Mouse (Mus musculus): ENCODE measurements around the gene Epb41l2.

- TF ChIP-seq CTCF (IDR thresholded peaks at IDR 0.05; ENCODE audit: insufficient read depth, low read depth, low read length) = no peak
- no peak for TF ChIP-seq POLR2A (IDR thresholded peaks at IDR 0.05; ENCODE audit: insufficient read depth, low read depth, low read length)
Observed at GRCm38 (mm10) chr10:25488456-25488855, 128.9 kb downstream of the Epb41l2 start.

All from olfactory bulb, adult 2 months (tissue).